Mouse (Mus musculus) MEL (cell line): ENCODE measurements around the gene Esm1.

Experiments
- CTCF ChIP-seq, 3 experiments: IDR thresholded peaks in 2 of 3; conservative IDR thresholded peaks in 1 of 3; 2 replicates each; pipeline ENCODE4 v1.5.1; 2011 to 2012; ENCODE audit warnings: low read length in 3 of 3, low read depth in 2 of 3, mild to moderate bottlenecking in 2 of 3, improper control_type of control experiment in 1 of 3, inconsistent platforms in 1 of 3, mixed read lengths in 1 of 3, moderate library complexity in 1 of 3; ENCODE audit not compliant: control insufficient read depth in 1 of 3, insufficient read depth in 1 of 3, poor library complexity in 1 of 3, severe bottlenecking in 1 of 3
- ETS1 ChIP-seq: IDR thresholded peaks from 2 replicates; pipeline ENCODE4 v1.6.1; 2012; ENCODE audit warnings: low read depth, mild to moderate bottlenecking, inconsistent platforms, low read length, improper control_type of control experiment, moderate library complexity
- GATA1 ChIP-seq: IDR thresholded peaks from 2 replicates; pipeline ENCODE4 v1.6.1; 2011; ENCODE audit warnings: low read depth, low read length, improper control_type of control experiment
- MAX ChIP-seq: IDR thresholded peaks from 2 replicates; pipeline ENCODE4 v1.6.1; 2011; ENCODE audit warnings: low read length, improper control_type of control experiment
- MEF2A ChIP-seq: IDR thresholded peaks from 2 replicates; pipeline ENCODE4 v1.6.1; 2014; ENCODE audit warnings: low read depth, mild to moderate bottlenecking, inconsistent platforms, low read length, improper control_type of control experiment; ENCODE audit not compliant: poor library complexity, insufficient replicate concordance, severe bottlenecking; ENCODE audit errors: extremely low read depth
- MXI1 ChIP-seq: IDR thresholded peaks from 2 replicates; pipeline ENCODE4 v1.6.1; 2011; ENCODE audit warnings: mild to moderate bottlenecking, low read depth, low read length, improper control_type of control experiment
- POLR2A ChIP-seq, 2 experiments: IDR thresholded peaks; 2 replicates each; pipeline ENCODE4 v1.6.1; 2011 to 2012; ENCODE audit warnings: low read length in 2 of 2, mild to moderate bottlenecking in 2 of 2, control low read depth in 1 of 2, improper control_type of control experiment in 1 of 2, low read depth in 1 of 2, moderate library complexity in 1 of 2; ENCODE audit not compliant: control insufficient read depth in 1 of 2, insufficient read depth in 1 of 2, poor library complexity in 1 of 2
- SIN3A ChIP-seq: IDR thresholded peaks from 2 replicates; pipeline ENCODE4 v1.6.1; 2012; ENCODE audit warnings: low read length, improper control_type of control experiment, inconsistent platforms
- UBTF ChIP-seq: IDR thresholded peaks from 2 replicates; pipeline ENCODE4 v1.6.1; 2012; ENCODE audit warnings: low read depth, mild to moderate bottlenecking, inconsistent platforms, low read length, improper control_type of control experiment, moderate library complexity, borderline replicate concordance; ENCODE audit not compliant: insufficient read depth
- USF1 ChIP-seq: IDR thresholded peaks from 2 replicates; pipeline ENCODE4 v1.6.1; 2014; ENCODE audit warnings: low read depth, mild to moderate bottlenecking, inconsistent platforms, low read length, improper control_type of control experiment, moderate library complexity
- ZC3H11A ChIP-seq: IDR thresholded peaks from 2 replicates; pipeline ENCODE4 v1.6.1; 2012; ENCODE audit warnings: low read depth, mild to moderate bottlenecking, inconsistent platforms, low read length, improper control_type of control experiment

GRCm38 (mm10) chr13:113262822-113263221 is 53.4 kb downstream of the Esm1 start:
- TF ChIP-seq SIN3A (no peak), ZC3H11A (no peak), POLR2A (IDR thresholded peaks at IDR 0.05; ENCODE audit: control insufficient read depth in 1 of 2, insufficient read depth in 1 of 2, low read depth in 1 of 2, low read length in 2 of 2, poor library complexity in 1 of 2) (no peak), CTCF (IDR thresholded peaks at IDR 0.05 in 2 of 3, conservative IDR thresholded peaks at IDR 0.05 in 1 of 3; ENCODE audit: control insufficient read depth in 1 of 3, insufficient read depth in 1 of 3, low read depth in 2 of 3, low read length in 3 of 3, poor library complexity in 1 of 3, severe bottlenecking in 1 of 3) (no peak), MEF2A (no peak), UBTF (no peak), ETS1 (no peak), GATA1 (no peak), MAX (no peak), USF1 (no peak), MXI1 (no peak)
